Mouse (Mus musculus) cerebellum, postnatal 36 days (tissue): ENCODE measurements around the gene Ptov1.

Experiments
- DNase-seq, 2 experiments: peaks; one replicate each; pipeline ENCODE4 v3.0.0; 2021 to 2022; ENCODE audit warnings: mixed read lengths in 2 of 2

Gene Ptov1

DNA sequence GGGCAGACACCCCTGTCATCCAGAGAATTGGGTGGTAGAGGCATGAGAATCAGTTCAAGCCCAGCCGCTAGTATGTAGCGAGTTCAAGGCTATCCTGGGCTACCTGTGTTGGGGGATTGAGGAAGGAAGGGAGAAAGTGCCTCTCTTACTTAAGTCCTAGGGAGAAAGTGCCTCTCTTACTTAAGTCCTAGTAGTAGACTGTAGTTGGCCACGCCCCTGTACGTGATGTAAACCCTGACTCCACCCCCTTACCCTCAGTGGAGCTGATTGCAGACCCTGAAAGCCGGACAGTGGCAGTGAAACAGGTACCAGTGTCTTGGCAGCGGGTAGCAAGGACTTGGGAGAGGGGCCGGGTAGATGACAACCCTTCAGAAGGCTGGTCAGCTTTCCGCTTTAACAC, 11.7 kb downstream of the Ptov1 start:
- DNase-seq: no peak

DNA sequence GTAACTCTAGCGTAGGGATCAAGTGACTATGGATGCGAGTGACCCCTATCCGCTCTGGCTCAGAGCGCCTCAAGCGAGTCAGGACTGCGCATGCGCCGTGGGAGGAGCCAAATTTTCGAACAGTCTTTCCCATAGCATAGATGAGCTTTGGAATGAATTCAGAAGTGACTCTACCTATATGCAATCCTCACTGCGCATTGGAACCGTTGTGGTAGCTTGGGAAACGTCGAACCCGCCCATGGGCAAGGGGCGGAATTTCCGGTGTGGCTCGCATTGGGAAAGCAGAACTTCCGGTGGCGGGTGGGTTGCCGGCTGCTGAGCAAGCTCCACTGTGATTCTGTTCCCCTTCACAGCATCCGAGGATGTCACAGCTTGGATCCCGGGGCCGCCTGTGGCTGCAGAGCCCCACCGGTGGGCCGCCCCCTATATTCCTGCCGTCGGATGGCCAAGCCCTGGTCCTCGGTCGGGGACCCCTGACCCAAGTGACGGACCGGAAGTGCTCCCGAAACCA, 12.5 kb downstream of the Ptov1 start, which contains the start of gene Pnkp:
Gene Pnkp, plus strand, starts transcription at position 98 of the 511 bp plus-strand sequence.
- DNase-seq: peak; percentile 82 to 86

DNA sequence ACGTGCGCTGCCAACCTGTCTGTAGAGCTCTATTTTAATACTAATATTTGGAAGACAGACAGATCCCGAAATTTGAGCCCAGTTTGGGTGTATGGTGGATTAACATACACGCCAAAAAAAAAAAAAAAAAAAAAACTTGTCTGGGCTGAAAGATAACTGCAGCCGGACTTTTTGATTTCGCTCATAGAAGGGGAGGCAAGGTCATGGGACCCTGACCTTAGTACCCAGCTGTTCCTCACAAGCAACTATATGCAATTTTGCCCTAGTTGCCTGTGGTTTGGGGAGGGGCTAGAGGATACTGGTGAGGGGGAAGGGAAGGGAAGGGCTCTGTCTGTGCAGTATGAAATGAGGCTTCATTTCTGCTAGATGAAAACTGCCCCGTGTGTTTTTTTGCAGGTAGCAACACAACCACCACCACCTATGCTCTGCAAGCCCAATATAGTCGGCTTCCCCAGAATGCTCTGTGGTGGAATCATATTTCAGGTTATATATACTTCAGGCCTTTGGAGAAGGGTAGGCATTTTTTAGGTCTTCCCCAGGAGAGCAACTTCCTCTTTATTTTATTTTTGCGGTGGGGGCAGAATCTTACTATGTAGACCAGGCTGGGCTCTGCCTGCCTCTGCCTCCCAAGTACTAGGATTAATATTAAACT, 13.2 kb downstream of the Ptov1 start:
- DNase-seq: no peak

DNA sequence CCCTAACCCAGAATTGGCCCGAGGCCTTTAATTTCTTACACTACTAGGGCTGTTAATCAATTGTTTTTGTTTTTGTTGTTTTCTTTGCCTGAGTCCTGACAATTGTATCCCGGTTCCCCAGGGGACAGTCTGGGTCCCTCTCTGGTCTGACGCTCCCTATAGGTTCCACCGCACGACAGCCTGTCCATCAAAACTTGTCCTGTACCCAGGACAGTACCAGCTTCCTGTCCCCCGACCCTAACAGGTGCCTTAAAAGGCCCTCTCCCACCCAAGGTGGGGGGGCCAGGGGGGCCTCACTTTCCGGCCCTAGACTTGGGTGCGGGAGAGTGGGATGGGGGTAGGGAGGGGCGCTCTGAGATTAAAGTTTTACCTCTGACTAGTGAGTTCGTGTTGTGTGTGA, 14.6 kb downstream of the Ptov1 start:
- no peak for DNase-seq

DNA sequence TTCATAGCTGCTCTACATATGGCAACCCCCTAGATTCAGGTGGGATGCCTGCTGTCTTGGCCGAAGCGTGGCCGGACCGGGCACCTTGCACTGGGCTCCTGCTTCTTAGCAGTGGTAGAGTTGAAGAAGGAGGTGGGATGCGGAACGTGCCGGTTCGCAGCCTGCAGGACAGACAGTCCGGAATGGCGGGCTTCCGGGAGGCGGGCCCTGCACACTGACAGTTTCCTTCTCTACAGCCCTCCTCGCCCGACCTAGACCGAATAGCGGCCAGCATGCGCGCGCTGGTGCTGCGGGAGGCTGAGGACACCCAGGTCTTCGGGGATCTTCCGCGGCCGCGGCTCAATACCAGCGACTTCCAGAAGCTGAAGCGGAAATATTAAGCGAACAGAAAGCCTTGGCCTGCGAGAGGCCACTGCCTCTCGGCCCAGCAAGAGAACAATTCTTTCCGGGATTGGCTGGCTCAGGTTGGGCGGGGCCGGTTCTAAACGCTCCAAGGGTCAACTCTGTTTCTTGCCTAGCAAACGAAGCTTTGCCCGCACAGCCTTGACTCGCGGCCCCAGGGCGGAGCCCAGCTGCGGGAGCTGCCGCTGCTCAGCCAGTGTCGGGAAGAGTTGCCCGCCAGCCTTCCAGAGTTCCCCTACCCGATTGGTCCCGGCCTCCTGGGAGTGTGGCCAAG, 15.1 kb downstream of the Ptov1 start:
- DNase-seq: peak; percentile 80 to 81

DNA sequence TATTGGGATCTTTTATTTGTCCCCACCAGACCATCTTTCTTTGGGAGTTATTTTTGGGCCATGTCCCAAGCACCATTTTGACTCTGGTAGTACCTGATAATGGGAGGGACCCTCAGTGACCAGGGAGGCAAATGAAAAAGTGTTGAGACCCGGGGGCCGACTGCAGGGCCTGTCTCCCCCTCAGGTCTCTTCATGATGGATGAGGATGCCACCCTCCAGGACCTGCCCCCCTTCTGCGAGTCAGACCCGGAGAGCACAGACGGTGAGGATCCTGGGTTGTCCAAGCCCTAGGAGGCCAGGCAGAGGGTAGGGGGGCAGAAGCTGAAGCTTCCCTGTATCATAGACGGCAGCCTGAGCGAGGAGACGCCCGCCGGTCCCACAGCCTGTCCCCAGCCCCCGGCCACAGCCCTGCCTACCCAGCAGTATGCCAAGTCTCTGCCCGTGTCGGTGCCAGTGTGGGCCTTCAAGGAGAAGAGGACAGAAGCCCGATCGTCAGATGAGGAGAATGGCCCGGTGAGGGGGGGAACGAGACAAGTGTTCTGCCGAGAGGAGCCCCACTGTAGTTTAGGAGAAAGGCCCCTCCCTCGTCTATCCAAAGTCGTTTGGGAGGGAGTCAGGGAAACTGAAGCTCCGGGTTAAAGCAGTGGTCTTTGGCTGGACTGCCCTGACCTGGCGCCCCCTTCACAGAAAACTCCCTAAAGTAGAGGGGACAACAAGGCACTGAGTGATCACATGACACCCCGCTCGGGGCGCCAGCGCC, 15.8 kb downstream of the Ptov1 start:
- no peak for DNase-seq

DNA sequence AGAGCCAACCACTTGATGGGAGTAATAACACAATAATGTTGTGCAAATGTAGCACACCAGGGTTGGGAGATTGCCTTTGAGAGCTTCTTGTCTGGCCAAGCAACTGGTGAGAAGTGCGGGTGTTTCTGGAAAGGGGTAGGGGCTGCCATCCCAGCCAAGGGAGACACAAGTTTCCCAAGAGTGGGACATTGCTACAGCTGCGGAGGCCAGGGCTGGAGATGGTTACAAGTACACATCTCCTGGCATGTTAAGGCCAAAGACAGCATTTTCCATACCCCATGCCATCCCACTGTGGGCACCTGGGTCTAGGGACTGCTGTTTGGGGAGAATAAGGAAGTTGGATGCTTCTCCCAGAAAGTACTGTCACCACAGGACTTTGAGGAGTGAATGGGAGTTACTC, 16.5 kb downstream of the Ptov1 start:
- no peak for DNase-seq

DNA sequence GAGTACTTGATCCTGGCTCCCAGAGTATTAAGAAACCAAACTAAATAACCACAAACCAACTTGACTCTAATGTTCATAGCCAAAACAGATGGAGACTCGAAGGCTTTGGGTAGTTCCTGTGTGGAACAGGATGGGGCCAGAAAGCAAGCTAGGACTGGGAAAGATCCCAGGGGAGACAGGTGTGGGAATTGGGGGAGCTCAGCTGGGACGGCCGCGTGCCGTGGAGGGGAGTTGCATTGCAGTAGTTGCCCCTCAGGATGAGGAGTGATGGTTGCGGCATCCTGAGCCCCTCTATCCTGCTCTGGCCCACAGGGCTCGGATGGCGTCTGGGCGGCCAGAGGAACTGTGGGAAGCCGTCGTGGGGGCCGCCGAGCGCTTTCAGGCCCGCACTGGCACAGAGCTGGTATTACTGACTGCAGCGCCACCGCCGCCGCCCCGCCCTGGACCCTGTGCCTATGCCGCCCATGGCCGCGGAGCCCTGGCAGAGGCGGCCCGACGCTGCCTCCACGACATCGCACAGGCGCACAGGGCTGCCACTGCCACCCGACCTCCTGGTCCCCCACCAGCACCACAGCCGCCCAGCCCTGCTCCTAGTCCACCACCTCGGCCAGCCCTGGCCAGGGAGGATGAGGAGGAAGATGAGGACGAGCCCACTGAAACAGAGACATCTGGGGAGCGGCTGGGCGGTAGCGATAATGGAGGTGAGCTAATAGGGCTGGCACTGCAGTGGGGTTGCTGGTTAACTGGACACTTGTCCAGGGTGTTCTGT, 17.1 kb downstream of the Ptov1 start:
- no peak for DNase-seq

DNA sequence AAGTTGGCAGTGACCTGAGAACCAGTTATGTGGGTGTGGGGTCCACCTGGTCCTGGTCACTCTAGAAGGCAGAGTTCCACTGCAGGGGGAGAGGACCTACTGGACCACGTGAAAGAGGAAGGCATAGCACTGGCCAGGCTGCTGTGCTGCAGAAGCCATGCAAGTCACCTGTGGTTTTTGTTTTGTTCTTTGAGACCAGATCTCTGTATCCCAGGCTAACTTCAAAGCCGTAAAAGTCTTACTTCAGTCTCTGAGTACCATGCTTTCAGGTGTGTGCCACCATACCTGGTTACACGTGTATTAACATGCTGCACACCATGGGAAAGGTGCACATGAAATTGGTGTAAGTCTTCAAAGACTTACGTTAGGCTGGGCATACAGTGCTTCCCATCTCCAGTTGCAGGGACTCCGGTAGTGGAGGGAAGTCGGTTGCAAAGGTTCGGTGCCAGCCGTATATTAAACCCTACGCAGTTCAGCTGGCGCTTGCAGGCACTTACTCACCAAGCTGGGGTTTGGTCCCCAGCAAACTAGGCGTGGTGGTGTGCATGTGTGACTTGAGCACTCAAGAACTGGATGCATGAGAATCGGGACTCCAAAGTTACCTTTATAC, 17.9 kb downstream of the Ptov1 start:
- no peak for DNase-seq

DNA sequence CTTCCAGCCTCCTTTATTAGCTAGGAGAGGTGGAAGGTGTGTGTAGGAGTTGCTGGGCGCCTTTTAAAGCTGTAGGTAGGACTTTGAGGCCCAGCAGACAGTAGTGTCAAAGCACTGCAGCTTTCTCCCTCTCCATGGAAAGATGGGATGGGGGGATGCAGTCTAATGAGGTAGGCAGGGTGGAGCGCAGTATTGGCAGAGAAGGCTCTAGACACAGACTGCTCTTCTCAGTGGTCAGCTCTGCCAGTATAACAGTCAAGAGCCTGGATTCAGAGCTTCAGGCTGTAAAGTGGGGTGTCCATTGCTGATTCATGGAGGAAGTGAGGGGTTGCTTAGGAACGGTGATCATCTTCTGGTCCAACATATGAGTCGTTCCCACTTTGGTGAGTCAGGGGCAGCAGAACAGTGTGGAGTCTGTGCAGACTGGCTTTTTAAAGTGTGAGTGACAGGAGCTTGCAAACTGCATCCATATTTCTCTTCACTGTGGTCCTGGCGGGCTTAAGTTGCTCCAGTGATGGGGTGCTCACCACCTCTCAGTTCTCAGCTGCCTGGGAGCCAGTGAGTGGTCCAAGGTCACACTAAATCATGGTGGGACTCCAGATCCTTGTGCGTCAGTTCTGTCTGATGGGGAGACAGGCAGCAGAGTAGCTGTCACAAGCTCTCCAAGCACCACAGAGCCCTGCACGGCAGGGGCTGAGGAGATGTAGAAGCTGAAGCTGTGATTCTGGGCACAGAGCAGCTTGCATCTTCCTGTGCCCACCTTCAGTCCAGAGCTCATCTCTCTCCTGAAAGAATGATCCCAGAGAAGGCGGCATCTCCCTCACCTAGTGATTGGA, 18.6 kb downstream of the Ptov1 start:
- no peak for DNase-seq

DNA sequence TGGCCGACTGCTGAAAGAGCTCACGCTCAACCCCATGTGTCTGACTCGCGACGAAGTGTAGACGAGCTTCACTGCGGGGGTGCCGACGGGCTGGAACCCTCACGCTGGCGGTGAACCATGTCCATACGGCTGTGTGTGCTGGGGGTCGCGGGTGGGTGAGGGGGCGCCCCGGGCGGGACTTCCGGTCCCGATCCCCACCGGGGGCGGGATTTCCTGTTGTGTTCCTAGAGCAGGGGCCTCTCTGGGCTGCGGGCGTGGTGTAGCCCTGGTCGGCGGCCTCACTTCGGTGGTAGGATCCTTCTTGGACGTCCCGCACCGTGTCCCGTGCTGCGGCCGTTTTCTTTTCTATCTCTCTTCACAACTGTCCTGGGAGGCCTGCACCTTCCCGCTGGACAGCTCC, 19.4 kb downstream of the Ptov1 start:
- peak; percentile 69 to 76 for DNase-seq

DNA sequence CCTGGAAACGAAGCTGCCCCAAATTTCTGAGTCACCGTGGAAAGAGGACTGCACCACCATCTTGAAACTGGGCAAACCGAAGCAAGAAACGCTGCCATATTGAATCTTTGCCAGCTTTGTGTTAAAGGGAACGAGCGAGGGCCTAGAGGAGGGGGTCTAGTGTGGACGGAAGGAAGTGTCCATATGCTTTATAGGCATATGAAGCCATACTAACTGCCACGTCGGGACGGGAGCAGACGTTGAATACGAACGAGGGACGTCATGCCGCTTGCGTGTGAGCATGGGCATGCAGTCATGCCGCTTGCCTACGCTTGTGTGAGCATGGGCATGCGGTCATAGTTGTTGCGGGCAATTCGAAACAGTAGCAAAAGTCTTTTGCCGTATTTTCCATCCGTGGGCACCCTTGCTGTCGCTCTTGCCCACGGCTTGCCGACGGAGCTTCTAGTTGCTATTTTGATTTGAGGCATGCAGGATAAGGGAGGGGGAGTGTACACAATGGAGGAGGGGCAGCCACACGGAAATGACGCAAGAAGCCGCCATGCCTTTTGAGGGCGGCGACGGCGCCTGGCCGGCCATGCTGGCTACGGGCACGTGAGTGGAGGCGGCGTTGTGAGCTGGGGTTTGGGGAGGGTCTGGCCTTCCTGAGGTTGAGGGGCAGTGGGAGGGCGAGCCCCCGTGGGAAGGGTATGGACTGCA, 20.0 kb downstream of the Ptov1 start:
- peak; percentile 87 for DNase-seq

DNA sequence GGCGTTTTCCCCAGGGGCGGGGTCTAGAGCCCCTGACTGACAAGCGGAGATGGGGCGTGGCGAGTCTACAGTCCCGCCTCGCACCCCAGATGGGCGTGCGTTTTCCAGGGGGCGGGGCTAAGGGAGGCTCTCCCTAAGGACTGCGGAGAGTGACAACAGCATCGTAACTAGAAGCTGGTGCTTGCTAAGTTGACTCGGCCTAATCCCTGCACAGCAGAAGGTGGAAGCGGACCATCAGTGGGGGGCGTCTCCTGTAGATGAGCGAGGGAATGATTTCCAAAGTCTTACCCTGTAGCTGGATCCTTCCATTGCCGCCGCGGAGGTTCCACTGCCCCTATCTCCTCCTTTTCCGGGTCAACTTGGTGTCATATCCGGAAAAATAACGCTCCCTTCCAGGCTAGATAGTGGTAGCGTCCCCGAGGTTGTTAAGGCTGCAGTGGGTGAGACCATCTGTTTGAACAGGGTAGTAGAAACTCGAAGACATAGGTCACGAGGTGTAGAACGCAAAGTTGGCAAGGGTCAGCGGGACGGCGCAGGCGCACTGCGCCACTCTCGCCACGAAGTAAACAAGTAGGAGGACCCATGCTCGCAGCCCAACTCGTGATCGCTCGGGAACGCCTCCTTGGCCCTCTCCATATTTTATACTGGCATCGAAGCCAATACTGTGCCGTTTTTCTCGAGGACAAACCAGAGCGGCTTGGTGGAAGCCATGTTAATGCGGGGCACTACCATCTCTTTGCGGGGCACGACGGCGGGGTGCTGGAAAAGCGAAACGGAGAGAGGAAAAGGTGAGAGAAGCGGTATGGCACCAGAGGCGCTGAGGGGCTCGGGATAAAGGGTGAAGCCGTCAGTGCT, 20.8 kb downstream of the Ptov1 start, which contains the start of the genes Akt1s1 and Tbc1d17:
Gene Akt1s1, plus strand, starts transcription at position 431 of the 855 bp plus-strand sequence.
Gene Tbc1d17, minus strand, starts transcription at position 519 of the 855 bp plus-strand sequence.
- peak; percentile 100 for DNase-seq

DNA sequence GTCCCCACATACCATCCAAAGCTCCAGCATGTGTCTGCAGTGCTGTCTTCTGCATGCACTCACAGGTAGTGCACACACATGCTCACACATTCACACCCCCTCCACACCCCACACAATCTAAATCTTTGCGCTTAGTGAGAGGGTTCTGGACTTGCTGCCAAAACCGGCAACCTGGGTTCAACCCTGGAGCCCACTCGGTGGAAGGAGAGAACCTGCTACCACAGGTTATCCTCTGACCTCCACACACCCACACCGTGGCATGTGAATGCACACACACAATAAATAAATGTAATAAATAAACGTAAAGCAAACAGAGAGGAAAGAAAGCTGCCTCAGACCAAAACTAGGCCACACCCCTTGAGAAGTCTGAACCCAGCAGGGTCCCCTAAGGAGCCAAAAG, 21.8 kb downstream of the Ptov1 start:
- peak in 1 of 2 experiments; percentile 21 for DNase-seq

DNA sequence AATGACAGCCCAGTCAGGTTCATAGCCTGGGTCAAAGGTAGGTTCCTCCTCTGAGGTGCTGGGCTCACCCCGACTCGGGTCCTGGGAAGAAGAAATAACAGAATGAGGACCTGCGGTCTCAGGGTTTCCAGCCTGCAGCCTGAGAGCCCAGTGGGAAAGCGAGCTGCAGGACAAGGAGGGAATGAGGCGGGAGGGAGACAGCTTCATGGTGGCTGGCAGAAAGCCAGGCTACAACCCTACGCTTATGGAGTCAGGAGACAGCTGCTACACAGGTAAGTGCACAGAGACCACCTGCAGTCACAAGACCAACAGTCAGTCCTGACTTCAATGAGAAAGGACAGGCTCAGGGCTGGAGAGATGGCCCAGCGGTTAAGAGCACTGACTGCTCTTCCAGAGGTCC, 22.8 kb downstream of the Ptov1 start:
- DNase-seq: no peak

DNA sequence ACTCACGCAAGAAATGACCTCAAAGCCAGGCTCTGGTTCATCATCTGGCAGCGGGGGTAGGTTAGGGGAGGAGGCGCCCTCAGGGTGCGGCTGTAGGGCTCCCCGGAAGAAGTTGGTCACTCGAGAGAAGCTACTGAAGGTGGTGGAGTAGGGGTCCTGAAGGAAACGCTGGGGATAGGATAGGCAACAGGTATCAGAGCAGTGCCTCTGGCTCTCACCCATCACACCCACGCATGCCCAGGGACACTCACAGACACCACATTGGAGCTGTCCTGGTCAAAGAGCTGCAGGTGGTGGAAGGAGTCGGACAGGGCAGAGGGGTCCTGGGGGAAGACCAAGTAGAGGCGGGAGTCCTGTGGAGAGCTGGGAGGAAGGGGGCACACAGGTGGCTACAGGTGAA, 24.6 kb downstream of the Ptov1 start:
- no peak for DNase-seq

DNA sequence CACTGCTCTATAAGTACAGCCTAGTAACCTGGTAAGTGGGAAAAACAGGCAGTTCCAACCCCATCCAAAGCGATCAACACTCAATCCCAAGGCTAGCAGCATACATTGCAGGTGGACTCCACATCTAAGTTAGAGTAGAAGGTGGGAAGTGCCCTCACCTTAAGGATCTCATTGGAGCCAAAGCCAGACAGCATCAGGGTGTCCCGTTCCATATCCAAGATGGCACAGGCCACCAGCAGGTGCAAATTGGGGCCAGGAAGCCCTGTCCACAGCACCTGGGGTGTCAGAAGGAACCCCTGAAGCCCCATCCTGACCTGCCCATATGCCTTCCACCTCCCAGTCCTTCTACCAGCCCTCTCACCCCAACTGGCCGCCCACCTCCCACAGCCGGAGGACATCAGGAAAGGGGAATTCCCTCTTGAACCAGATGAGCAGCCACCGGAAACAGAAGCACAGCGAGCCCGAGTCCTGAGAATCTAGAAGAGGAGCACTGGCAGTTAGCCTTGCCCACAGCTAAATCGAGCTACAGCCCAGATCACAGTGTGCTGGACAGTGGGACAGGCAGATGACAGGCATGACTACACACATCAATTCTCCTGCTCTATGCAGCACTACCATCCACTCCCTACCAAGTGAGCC, 27.6 kb downstream of the Ptov1 start:
- DNase-seq: no peak

DNA sequence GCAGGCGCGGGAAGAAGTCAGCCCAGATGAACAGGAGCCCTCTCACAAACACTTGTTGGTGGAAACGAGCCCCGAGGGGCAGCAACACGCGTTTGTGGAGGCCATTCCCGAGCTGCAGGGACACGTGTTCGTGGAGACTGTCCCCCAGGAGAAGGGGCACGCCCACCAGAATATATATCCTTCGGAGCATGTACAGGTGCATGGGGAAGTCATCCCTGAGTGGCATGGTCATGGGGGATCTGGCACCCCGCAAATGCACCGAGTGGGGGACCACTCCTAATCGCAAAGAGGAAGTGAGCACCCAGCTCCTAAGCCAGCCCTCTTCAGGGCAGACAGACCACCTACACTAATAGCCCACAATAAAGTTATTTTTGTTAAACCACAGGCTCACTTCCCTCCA, 29.2 kb downstream of the Ptov1 start:
- DNase-seq: no peak
